ENCODE assay signal across 18 mouse cellular contexts in genomic region chr10:117461791-117462516, GRCm38 (mm10).
DNase-seq lines count a peak whose midpoint lies in the region; ATAC-seq and TF ChIP-seq lines count a peak whose summit lies in the region.
"Had no signal": no experiment of that assay in that cellular context is flagged by ENCODE, and none has a peak within 500 bp of the region (broad histone marks: within the 10 kb centered on the region; RNA-seq: fewer than 3 reads in every experiment).

No protein-coding gene starts in this region.

- intact Hi-C loops in left cerebral cortex, postnatal 25 days (cut with DNase I): no loop called here

- peak; percentile 37; the same call in 1 of the 2 replicates for ATAC-seq in kidney, embryonic 15.5 days (replicated peaks; ENCODE audit: low FRiP score)
- ATAC-seq in liver, embryonic 12.5 days: peak; percentile 49; the same call in 1 of the 2 replicates
- no peak for ATAC-seq in midbrain, embryonic 15.5 days (replicated peaks)
- ATAC-seq: forebrain, embryonic 15.5 days; Patski had no signal

- H3K4me3 ChIP-seq in kidney, embryonic 15.5 days (replicated peaks): no peak overlapping the region
- peak overlapping the region; percentile 47 for H3K4me3 ChIP-seq in testis, adult 2 months (ENCODE audit: control insufficient read depth, low read depth, low read length)
- H3K4me3 ChIP-seq in liver, embryonic 12.5 days: no peak overlapping the region
- no peak overlapping the region for H3K4me3 ChIP-seq in midbrain, embryonic 15.5 days
- H3K4me3 ChIP-seq: erythroblast, embryonic 14.5 days; forebrain, embryonic 15.5 days; limb, embryonic 13.5 days; neural tube, embryonic 12.5 days had no signal

- no peak for DNase-seq in kidney, adult 9 months
- DNase-seq in testis, postnatal 14 days (ENCODE audit: low spot score): no peak
- DNase-seq in left cerebral cortex, postnatal 25 days (ENCODE audit: low spot score in 2 of 2): no peak
- DNase-seq: cerebellum, postnatal 10 days; lung, postnatal 14 days; midbrain, embryonic 14.5 days; right cerebral cortex, postnatal 4 days; thymus, adult 18-20 months had no signal

- 48% methylated on average over 11 of the region's 11 CpGs for WGBS in kidney, embryonic 15.5 days
- 33% methylated on average over 11 of the region's 11 CpGs for WGBS in liver, embryonic 12.5 days (ENCODE audit: insufficient replicate concordance)
- 87% methylated on average over 11 of the region's 11 CpGs for WGBS in midbrain, embryonic 15.5 days

- no peaks in the 10 kb centered on the region for H3K36me3 ChIP-seq in kidney, embryonic 15.5 days
- H3K36me3 ChIP-seq in testis, adult 2 months (ENCODE audit: control insufficient read depth, insufficient read depth, low read length): no peaks in the 10 kb centered on the region
- H3K36me3 ChIP-seq in liver, embryonic 12.5 days: no peaks in the 10 kb centered on the region
- H3K36me3 ChIP-seq in midbrain, embryonic 15.5 days (replicated peaks): no peaks in the 10 kb centered on the region
- H3K36me3 ChIP-seq: forebrain, embryonic 15.5 days; limb, embryonic 13.5 days; neural tube, embryonic 12.5 days had no signal

- no peak overlapping the region for H3K9ac ChIP-seq in kidney, embryonic 15.5 days
- no peak overlapping the region for H3K9ac ChIP-seq in liver, embryonic 12.5 days
- no peak overlapping the region for H3K9ac ChIP-seq in midbrain, embryonic 15.5 days
- H3K9ac ChIP-seq: forebrain, embryonic 15.5 days; limb, embryonic 13.5 days; neural tube, embryonic 12.5 days had no signal

- H3K4me2 ChIP-seq in kidney, embryonic 15.5 days: no peak overlapping the region
- H3K4me2 ChIP-seq in liver, embryonic 12.5 days: no peak overlapping the region
- H3K4me2 ChIP-seq in midbrain, embryonic 15.5 days: no peak overlapping the region
- H3K4me2 ChIP-seq: forebrain, embryonic 15.5 days; limb, embryonic 13.5 days; neural tube, embryonic 12.5 days had no signal

- TF ChIP-seq POLR2A in testis, adult 2 months (IDR thresholded peaks at IDR 0.05; ENCODE audit: control insufficient read depth, low read depth, low read length): no peak

- H3K27ac ChIP-seq in kidney, embryonic 15.5 days: peak overlapping the region; percentile 18; the same call in 1 of the 2 replicates
- no peak overlapping the region for H3K27ac ChIP-seq in testis, adult 2 months (ENCODE audit: control insufficient read depth, insufficient read depth, low read depth, low read length)
- no peak overlapping the region for H3K27ac ChIP-seq in liver, embryonic 12.5 days
- H3K27ac ChIP-seq in midbrain, embryonic 15.5 days: no peak overlapping the region
- H3K27ac ChIP-seq: forebrain, embryonic 15.5 days; limb, embryonic 13.5 days; neural tube, embryonic 12.5 days had no signal

- peaks cover 8% of the 10 kb centered on the region; the same call in 1 of the 2 replicates for H3K4me1 ChIP-seq in kidney, embryonic 15.5 days
- H3K4me1 ChIP-seq in testis, adult 2 months (ENCODE audit: control insufficient read depth, insufficient read depth, low read length): peaks cover 2% of the 10 kb centered on the region; the same call in 1 of the 2 replicates
- H3K4me1 ChIP-seq in liver, embryonic 12.5 days: 0 out of 2 replicates have a peak, but pooled peaks cover 11% of the 10 kb centered on the region
- no peaks in the 10 kb centered on the region; the same call in 1 of the 2 replicates for H3K4me1 ChIP-seq in midbrain, embryonic 15.5 days
- H3K4me1 ChIP-seq: forebrain, embryonic 15.5 days; neural tube, embryonic 12.5 days had no signal

- no peaks in the 10 kb centered on the region for H3K27me3 ChIP-seq in kidney, embryonic 15.5 days
- no peaks in the 10 kb centered on the region for H3K27me3 ChIP-seq in testis, adult 2 months (ENCODE audit: control insufficient read depth, insufficient read depth, low read length)
- H3K27me3 ChIP-seq in liver, embryonic 12.5 days (replicated peaks): peaks cover 4% of the 10 kb centered on the region; the same call in 1 of the 2 replicates
- H3K27me3 ChIP-seq in midbrain, embryonic 15.5 days (replicated peaks): no peaks in the 10 kb centered on the region
- H3K27me3 ChIP-seq: CH12.LX; forebrain, embryonic 15.5 days; neural tube, embryonic 12.5 days; Patski had no signal

- H3K9me3 ChIP-seq in kidney, embryonic 15.5 days (replicated peaks): no peaks in the 10 kb centered on the region
- no peaks in the 10 kb centered on the region for H3K9me3 ChIP-seq in liver, embryonic 12.5 days (replicated peaks)
- H3K9me3 ChIP-seq in midbrain, embryonic 15.5 days: no peaks in the 10 kb centered on the region
- H3K9me3 ChIP-seq: forebrain, embryonic 15.5 days; limb, embryonic 13.5 days; neural tube, embryonic 12.5 days had no signal

- no peak for TF ChIP-seq CTCF in testis, adult 2 months (IDR thresholded peaks at IDR 0.05; ENCODE audit: control insufficient read depth, insufficient read depth, insufficient replicate concordance, low read depth, low read length)
